Mouse (Mus musculus) G1E (cell line): ENCODE measurements at regions not wholly inside any gene's neighbourhood (a gene's known extent, or its start where the extent isn't known, plus 50 kb on each side); places are given as distances from the start of the nearest gene placed in this dataset.

Experiments
- ATAC-seq: 2 replicates; pipeline ENCODE4 v1.8.0; 2016; ENCODE audit warnings: mild to moderate bottlenecking; ENCODE audit not compliant: insufficient number of reproducible peaks, poor library complexity, low FRiP score, severe bottlenecking; ENCODE audit errors: extremely low read depth
- DNase-seq: peaks from one replicate; pipeline ENCODE4 v3.0.0; 2012; ENCODE audit warnings: low spot score
- H3K27me3 ChIP-seq: 2 replicates; pipeline ENCODE4 v1.6.1; 2012; ENCODE audit warnings: mild to moderate bottlenecking, low read length, inconsistent platforms; ENCODE audit not compliant: insufficient read depth
- H3K36me3 ChIP-seq: replicated peaks from 2 replicates; pipeline ENCODE3; 2012; ENCODE audit warnings: mild to moderate bottlenecking, inconsistent platforms
- H3K4me1 ChIP-seq: 2 replicates; pipeline ENCODE4 v1.6.1; 2012; ENCODE audit warnings: low read depth, low read length, inconsistent platforms, mixed read lengths; ENCODE audit not compliant: insufficient read depth
- H3K4me3 ChIP-seq: 2 replicates; pipeline ENCODE4 v1.5.1; 2012; ENCODE audit warnings: low read depth, mild to moderate bottlenecking, inconsistent platforms, low read length, moderate library complexity, mixed read lengths
- H3K9me3 ChIP-seq: replicated peaks from 2 replicates; pipeline ENCODE4 v1.6.1; 2012; ENCODE audit warnings: inconsistent platforms
- CTCF ChIP-seq: IDR thresholded peaks from 2 replicates; pipeline ENCODE4 v1.5.1; 2012; ENCODE audit warnings: low read depth, low read length, inconsistent platforms, mixed read lengths
- GATA1 ChIP-seq: IDR thresholded peaks from 2 replicates; pipeline ENCODE4 v1.6.1; 2012; ENCODE audit warnings: borderline replicate concordance, low read length, inconsistent platforms, mixed read lengths
- GATA2 ChIP-seq: IDR thresholded peaks from 2 replicates; pipeline ENCODE4 v1.6.1; 2012; ENCODE audit warnings: low read depth, low read length, inconsistent platforms, borderline replicate concordance
- POLR2AphosphoS5 ChIP-seq: IDR thresholded peaks from 2 replicates; pipeline ENCODE4 v1.6.1; 2012; ENCODE audit warnings: low read depth, low read length, inconsistent platforms; ENCODE audit not compliant: insufficient replicate concordance
- TAL1 ChIP-seq: conservative IDR thresholded peaks from 2 replicates; pipeline ENCODE4 v1.6.1; 2012; ENCODE audit warnings: low read depth, low read length, inconsistent platforms, mixed read lengths

DNA sequence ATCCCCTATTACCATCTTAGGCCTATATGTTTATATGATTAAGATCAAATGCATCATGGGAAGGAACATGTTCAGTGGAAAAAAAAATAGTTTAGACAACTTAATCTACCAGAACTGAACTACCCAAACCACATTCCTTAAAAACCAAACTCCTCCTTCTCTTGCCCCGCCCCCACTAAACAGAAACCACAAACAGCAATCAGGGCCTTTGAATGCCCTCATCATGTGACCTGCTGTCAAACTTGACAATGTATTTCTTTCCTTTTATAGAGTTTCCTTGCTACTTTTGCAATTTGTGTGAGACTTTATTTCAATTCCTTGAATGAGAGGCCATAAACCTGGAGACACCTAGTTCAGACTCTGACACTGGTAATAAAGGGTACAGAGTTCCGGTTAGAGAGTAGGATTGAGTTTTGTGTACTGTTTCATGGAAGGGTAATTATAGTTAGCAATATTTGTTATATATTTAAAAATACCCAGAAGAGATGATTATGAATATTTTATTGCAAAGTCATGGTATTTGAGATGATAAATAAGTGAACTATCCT is 61.7 kb upstream of the Mboat1 start:
- no peak for TF ChIP-seq GATA2
- no peak for TF ChIP-seq POLR2AphosphoS5
- TF ChIP-seq TAL1 = no peak
- no peak for TF ChIP-seq CTCF
- TF ChIP-seq GATA1 = no peak
- Histone ChIP-seq H3K4me3 (no peak overlapping the region), H3K36me3 (no peaks in the 10 kb centered on the region), H3K4me1 (no peaks in the 10 kb centered on the region), H3K9me3 (no peaks in the 10 kb centered on the region), H3K27me3 (peaks cover 13% of the 10 kb centered on the region; the same call in 1 of the 2 replicates)
- no peak for ATAC-seq
- no peak for DNase-seq

DNA sequence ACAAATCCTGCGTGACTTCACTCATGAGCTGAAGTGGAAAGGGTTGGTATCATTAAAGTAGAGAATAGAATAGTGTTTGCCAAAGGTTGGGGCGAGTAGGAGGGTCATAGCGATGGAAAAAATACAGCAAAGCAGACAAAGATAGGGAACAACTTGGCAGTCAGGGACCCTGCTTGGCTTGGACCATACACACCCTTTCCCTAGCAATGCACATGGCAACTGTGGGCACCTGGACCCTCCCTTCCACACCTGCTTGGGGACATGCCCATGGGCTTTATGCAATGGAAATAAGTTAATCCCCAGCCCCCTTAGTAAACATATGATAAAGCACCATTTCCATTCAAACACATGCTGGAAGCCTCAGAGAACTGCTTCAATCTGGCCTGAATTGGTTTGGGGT is 62.2 kb upstream of the Mboat1 start:
- no peak overlapping the region for H3K4me3 ChIP-seq
- ATAC-seq (no peak), DNase-seq (no peak)
- H3K36me3 ChIP-seq = no peaks in the 10 kb centered on the region
- H3K27me3 ChIP-seq = peaks cover 13% of the 10 kb centered on the region; the same call in 1 of the 2 replicates
- TF ChIP-seq TAL1 (no peak), GATA2 (no peak), POLR2AphosphoS5 (no peak), CTCF (no peak), GATA1 (no peak)
- no peaks in the 10 kb centered on the region for H3K9me3 ChIP-seq
- H3K4me1 ChIP-seq = no peaks in the 10 kb centered on the region

DNA sequence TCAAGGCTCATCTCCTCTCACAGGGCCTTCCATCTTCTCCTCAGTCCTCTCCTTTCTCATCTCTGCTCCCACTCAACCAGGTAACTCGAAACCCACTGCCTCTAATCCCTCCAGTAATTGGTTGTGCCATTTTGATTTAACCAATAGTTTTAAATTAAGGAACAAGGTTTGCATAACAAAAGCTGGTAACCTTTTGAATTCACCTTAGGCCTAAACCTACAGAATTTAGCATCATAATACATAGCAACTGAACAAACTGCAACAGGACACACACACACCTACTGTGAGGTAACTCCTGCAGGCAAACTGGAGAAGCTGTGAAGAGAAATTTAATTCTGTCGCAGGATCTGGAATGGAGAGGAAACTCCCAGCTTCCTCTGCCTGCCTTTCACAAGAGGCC is 66.9 kb upstream of the Mboat1 start:
- Histone ChIP-seq H3K27me3 (peaks cover 17% of the 10 kb centered on the region), H3K9me3 (no peaks in the 10 kb centered on the region), H3K36me3 (no peaks in the 10 kb centered on the region), H3K4me3 (no peak overlapping the region), H3K4me1 (no peaks in the 10 kb centered on the region)
- TF ChIP-seq GATA2 = no peak
- TF ChIP-seq TAL1 = no peak
- TF ChIP-seq CTCF = no peak
- no peak for TF ChIP-seq GATA1
- no peak for TF ChIP-seq POLR2AphosphoS5
- ATAC-seq (no peak), DNase-seq (no peak)

DNA sequence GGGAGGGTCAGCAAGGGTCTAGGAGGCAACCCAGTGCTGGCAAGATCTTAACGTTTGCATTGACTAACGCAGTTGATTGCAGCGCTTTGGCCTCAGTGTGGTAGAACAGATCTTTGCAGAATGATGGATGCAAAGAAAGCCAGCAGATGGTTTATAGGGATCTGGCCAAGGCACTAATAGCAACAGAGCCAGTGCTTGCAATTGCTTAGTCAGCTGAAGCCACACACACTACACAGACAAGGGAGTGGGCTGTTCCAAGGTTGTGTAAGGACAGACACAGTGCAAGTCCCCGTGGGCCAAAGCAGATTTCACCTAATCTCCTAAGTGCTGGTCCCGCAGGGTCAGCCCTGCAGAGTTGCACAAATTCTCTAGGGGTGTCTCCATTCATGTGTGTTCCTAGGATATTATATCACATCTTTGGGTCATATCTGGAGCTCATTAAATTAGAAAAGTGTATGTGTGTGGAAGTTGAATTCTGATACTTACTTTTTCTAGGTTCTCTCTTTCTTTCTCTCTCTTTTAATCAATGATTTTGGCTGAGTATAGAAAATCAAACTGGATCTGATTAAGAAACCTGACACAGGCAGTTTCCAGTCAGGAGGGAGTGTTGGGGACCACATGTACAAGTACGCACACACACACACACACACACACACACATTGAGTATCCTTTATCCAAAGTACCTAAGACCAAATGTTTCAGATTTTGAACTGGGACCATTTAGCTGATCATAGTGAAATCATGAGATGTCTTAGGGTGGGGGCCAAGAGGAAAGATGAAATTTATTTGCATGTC is 68.5 kb upstream of the Mboat1 start:
- no peak overlapping the region for H3K4me3 ChIP-seq
- no peaks in the 10 kb centered on the region for H3K9me3 ChIP-seq
- peaks cover 14% of the 10 kb centered on the region for H3K27me3 ChIP-seq
- DNase-seq (no peak), ATAC-seq (no peak)
- no peaks in the 10 kb centered on the region for H3K36me3 ChIP-seq
- no peaks in the 10 kb centered on the region for H3K4me1 ChIP-seq
- no peak for TF ChIP-seq POLR2AphosphoS5
- no peak for TF ChIP-seq GATA1
- TF ChIP-seq CTCF = no peak
- TF ChIP-seq GATA2 = no peak
- TF ChIP-seq TAL1 = no peak

DNA sequence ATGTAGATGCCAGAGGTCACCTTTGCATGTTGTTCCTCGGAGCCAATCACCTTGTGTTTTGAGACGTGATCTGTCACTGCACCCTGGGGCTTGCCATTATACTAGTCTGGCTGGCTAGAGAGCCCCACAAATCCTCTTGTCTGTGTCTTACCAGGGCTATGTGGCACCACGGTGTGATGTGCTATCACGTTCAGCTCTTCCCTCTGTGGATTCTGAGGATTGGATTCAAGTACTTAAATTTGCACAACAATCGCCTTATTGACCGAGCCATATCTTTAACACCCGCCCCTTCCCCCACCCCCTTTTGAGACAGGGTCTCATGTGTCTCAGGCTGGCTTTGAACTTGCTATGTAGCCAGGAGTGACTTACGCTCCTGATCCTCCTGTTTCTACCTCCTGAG is 70.8 kb upstream of the Mboat1 start:
- ATAC-seq (no peak), DNase-seq (no peak)
- TF ChIP-seq GATA1 = no peak
- no peak for TF ChIP-seq POLR2AphosphoS5
- no peak for TF ChIP-seq GATA2
- no peak for TF ChIP-seq CTCF
- no peak for TF ChIP-seq TAL1
- Histone ChIP-seq H3K27me3 (peaks cover 15% of the 10 kb centered on the region), H3K4me1 (no peaks in the 10 kb centered on the region), H3K4me3 (no peak overlapping the region), H3K9me3 (no peaks in the 10 kb centered on the region), H3K36me3 (no peaks in the 10 kb centered on the region)

DNA sequence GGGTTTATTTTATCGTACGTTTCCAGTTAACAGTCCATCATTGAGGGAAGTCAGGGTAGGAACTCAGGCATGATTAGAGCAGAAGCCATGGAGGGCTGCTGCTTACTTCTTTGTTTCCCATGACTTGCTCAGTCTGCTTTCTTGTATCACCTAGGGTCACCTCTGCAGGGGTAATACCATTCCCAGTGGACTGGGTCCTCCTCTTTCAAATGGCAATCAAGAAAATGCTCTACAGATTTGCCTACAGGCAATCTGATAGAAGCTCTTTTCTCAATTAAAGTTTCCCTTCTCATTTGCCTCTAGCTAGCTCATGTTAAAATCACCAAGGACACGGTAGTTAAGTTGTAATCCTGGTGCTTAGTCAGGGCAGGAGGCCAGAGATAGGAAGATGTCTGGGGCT is 72.5 kb upstream of the Mboat1 start:
- Histone ChIP-seq H3K9me3 (no peaks in the 10 kb centered on the region), H3K36me3 (no peaks in the 10 kb centered on the region), H3K4me1 (no peaks in the 10 kb centered on the region), H3K4me3 (no peak overlapping the region), H3K27me3 (peaks cover 14% of the 10 kb centered on the region)
- TF ChIP-seq TAL1 = no peak
- TF ChIP-seq CTCF = no peak
- no peak for TF ChIP-seq GATA1
- no peak for TF ChIP-seq GATA2
- TF ChIP-seq POLR2AphosphoS5 = no peak
- no peak for ATAC-seq
- no peak for DNase-seq
